Mouse (Mus musculus): ENCODE data around the gene Pik3r3. TPM values are rescaled to one million over a fixed set of nuclear protein-coding genes. Genes with fewer than 3 reads are reported as not detected.

Gene Pik3r3
- polyA plus RNA-seq (2016; fragmentation: Nextera tagmentation; extraction: Ambion mirVana): 51.2 and 55.1 TPM in 2 replicates

DNA sequence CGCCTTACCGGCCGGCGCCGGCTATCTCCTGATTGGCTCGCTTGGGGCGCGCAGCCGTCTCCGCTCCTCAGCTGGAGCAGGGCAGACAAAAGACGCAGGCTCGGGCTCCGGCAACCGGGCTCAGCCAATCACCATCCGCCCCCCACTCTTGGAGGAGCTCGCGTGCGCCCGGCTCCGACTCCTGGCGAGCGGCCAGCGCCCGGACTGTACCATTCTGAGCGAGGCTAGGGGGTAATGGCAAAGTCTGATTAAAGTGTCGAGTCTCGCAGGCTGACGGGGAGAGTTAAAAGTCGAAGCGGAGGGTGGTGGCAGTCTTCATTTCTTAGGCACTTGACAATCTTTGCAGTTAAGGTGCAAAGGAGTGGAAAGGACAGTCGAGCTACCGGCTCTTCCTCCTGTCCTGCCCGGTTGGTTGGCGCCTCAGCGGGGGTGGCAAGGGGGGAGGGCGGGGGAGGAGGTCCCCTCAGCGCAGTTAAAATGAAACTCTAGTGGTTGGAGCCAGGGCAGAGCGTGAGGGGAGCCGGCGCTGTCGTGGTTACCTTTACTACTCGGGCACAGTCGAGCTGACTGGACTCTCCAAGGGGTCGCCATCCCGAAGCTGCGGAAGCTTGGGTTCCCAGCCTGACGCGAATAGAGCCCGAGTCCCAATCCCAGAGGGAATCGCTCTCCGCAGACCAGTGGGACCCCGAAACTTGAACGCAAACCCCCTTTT lies at the start of gene Pik3r3:
Pik3r3 (plus strand) TSS at position 479 of the 712 bp plus-strand sequence.
- WGBS: under 1% methylated on average over 53 of the region's 53 CpGs
- H3K4me3 ChIP-seq: peak within 1 kb of the TSS; percentile 64
- peak; percentile 99 for ATAC-seq (ENCODE audit: insufficient number of reproducible peaks, insufficient read depth, low FRiP score, low TSS enrichment)

DNA sequence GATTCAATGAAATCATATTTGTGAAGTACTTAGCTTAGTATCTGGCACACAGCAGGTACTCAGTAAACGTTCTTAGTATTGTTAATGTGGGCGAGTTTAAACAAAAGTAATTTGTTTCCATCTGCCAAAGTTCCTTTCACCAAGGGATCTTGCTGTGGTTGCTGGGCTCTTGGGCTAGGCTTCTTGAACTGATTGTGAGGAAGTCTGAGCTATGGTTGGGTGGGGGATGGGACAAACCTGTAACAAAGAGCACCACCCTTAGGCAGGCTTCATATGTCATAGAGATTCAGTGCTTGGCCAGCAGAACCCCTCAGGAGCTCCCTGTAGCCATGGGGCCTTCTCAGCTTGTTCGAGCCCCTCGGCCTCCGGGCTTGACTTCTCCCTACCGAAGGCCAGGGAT lies 48.3 kb upstream of the Pik3r3 start, which contains the start of the genes 1700042G07Rik and Gm49337:
1700042G07Rik (plus strand) TSS at position 301 of the 400 bp plus-strand sequence.
Gm49337 (plus strand) TSS at position 313 of the 400 bp plus-strand sequence.
- H3K27ac ChIP-seq: no peak within 1 kb of the TSS
- no peaks in the 10 kb centered on the region for H3K27me3 ChIP-seq
- ATAC-seq (ENCODE audit: insufficient number of reproducible peaks, insufficient read depth, low FRiP score, low TSS enrichment): no peak
- H3K9me3 ChIP-seq: no peaks in the 10 kb centered on the region
- no peak within 1 kb of the TSS for H3K4me2 ChIP-seq (replicated peaks)
- 85% methylated on average over 6 of the region's 6 CpGs for WGBS
- no peaks in the 10 kb centered on the region for H3K36me3 ChIP-seq
- no peak within 1 kb of the TSS for H3K4me3 ChIP-seq
- peaks cover 24% of the 10 kb centered on the region for H3K4me1 ChIP-seq
- no peak within 1 kb of the TSS for H3K9ac ChIP-seq

More for the DNA sequence above, at the start of gene Pik3r3:
- H3K27ac ChIP-seq: peak within 1 kb of the TSS; percentile 99
- no peaks in the 10 kb centered on the region for H3K36me3 ChIP-seq
- H3K4me2 ChIP-seq (replicated peaks): peak within 1 kb of the TSS; percentile 72
- peak within 1 kb of the TSS; percentile 91 for H3K9ac ChIP-seq
- 0 out of 2 replicates have a peak, but pooled peaks cover 3% of the 10 kb centered on the region for H3K4me1 ChIP-seq
- H3K9me3 ChIP-seq: no peaks in the 10 kb centered on the region
- H3K27me3 ChIP-seq: no peaks in the 10 kb centered on the region

DNA sequence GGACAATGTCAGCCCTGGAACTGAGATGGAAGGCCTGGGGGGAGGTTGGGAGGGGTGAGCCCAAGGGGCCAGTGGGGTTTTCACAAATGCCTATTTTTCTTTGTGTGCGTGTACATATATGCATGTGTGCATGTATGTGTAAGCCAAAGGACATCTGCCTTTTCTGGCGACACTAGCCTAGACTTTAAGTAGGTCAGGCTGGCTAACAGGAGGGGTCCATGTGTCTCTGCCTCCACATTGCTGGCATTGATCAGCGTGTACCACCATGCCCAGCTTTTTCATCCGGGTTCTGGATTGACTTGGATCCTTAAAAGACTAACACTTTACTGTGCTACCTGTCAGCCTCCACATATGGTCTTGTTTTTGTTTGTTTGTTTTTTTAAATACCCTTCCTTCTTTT lies 47.7 kb upstream of the Pik3r3 start:
- no peaks in the 10 kb centered on the region for H3K27me3 ChIP-seq
- H3K4me1 ChIP-seq: peaks cover 24% of the 10 kb centered on the region
- no peak overlapping the region for H3K4me2 ChIP-seq (replicated peaks)
- H3K9me3 ChIP-seq: no peaks in the 10 kb centered on the region
- H3K27ac ChIP-seq: no peak overlapping the region
- WGBS: 74% methylated on average over 4 of the region's 4 CpGs
- H3K4me3 ChIP-seq: no peak overlapping the region
- no peaks in the 10 kb centered on the region for H3K36me3 ChIP-seq
- ATAC-seq (ENCODE audit: insufficient number of reproducible peaks, insufficient read depth, low FRiP score, low TSS enrichment): no peak
- H3K9ac ChIP-seq: no peak overlapping the region

- H3K4me2 ChIP-seq (replicated peaks): no peak overlapping the region
- no peaks in the 10 kb centered on the region for H3K36me3 ChIP-seq
- no peak for ATAC-seq (ENCODE audit: insufficient number of reproducible peaks, insufficient read depth, low FRiP score, low TSS enrichment)
- no peaks in the 10 kb centered on the region for H3K27me3 ChIP-seq
- no peak overlapping the region for H3K27ac ChIP-seq
- no peak overlapping the region for H3K4me3 ChIP-seq
- peaks cover 24% of the 10 kb centered on the region for H3K4me1 ChIP-seq
- WGBS: 40% methylated on average over 6 of the region's 6 CpGs
- no peak overlapping the region for H3K9ac ChIP-seq
- no peaks in the 10 kb centered on the region for H3K9me3 ChIP-seq
Observed at GRCm38 (mm10) chr4:116174466-116175116, 46.8 kb upstream of the Pik3r3 start.

- H3K27me3 ChIP-seq: no peaks in the 10 kb centered on the region
- ATAC-seq (ENCODE audit: insufficient number of reproducible peaks, insufficient read depth, low FRiP score, low TSS enrichment): no peak
- H3K4me3 ChIP-seq: no peak overlapping the region
- H3K9me3 ChIP-seq: no peaks in the 10 kb centered on the region
- H3K4me2 ChIP-seq (replicated peaks): no peak overlapping the region
- H3K27ac ChIP-seq: no peak overlapping the region
- H3K36me3 ChIP-seq: no peaks in the 10 kb centered on the region
- H3K4me1 ChIP-seq: peaks cover 24% of the 10 kb centered on the region
- H3K9ac ChIP-seq: no peak overlapping the region
Observed at GRCm38 (mm10) chr4:116175136-116175535, 46.3 kb upstream of the Pik3r3 start.

DNA sequence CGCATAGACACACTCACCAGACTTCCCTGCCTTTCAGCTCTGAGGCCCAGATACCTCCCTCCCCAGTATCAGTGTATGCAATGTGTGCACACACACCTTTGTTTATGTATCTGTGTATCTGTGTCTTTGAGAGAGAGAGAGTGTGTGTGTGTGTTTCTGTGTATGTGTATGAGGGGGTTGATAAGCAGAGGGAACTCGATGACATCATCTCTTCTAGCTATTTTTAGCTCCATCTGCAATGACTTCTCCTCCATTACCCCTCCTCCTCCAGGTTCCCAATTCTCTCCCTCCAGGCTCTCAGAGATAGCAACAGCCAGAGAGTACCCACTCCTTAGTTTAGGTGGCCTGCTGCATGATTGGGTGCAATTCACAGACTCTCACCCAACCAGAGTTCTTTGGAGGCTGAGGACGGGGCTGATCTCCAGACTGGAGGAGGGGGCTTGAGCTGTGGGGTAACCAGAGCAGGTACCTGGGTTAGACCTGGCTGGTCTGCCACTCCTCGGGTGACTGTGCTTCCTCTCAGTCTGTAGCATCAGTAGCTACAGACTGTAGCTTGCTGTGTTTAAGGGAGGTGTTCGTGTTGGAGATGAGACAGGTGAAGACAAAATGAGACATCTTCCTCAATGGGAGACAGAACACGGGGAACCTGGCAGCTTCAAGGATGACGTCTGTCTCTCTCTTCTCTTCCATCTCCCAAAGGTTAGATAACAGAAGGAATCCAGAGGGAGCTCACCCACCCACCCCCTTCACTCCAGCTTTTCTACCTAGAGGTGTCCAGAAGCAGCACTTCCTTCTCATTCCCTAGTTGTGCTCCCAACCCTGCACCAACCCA lies 45.5 kb upstream of the Pik3r3 start:
- Histone ChIP-seq H3K4me3 (no peak overlapping the region), H3K9me3 (no peaks in the 10 kb centered on the region), H3K27ac (peak overlapping the region; percentile 60), H3K4me2 (replicated peaks) (peak overlapping the region; percentile 39; the same call in 1 of the 2 replicates), H3K36me3 (no peaks in the 10 kb centered on the region), H3K4me1 (peaks cover 24% of the 10 kb centered on the region), H3K9ac (no peak overlapping the region), H3K27me3 (no peaks in the 10 kb centered on the region)
- ATAC-seq (ENCODE audit: insufficient number of reproducible peaks, insufficient read depth, low FRiP score, low TSS enrichment): peak; percentile 43; the same call in 1 of the 2 replicates
- WGBS: 66% methylated on average over 7 of the region's 7 CpGs

DNA sequence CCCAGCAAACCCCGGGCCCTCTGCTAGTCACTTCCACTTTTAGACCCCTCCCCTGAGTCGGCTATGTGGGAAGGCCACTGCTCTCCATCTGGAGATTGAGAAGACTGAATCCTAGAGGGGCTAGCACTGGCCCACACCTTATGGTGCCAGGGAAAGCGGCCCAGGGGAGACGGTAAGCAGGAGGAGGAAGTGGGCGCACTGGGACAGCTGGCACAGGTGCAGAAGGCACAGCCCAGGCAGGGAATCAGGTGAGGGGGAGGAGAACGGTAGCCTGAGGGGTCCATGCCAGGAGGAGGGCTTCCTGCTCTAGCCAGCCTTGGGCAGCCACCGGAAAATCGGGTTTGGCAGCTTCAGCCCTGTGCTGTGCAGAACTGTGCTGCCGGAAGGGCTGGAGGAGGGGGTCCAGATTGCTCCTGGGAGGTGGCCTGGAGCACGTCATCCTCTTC lies 44.9 kb upstream of the Pik3r3 start:
- ATAC-seq (ENCODE audit: insufficient number of reproducible peaks, insufficient read depth, low FRiP score, low TSS enrichment): peak; percentile 72
- whole genome bisulfite sequencing: 15% methylated on average over 10 of the region's 10 CpGs
- H3K4me3 ChIP-seq: peak overlapping the region; percentile 14; the same call in 1 of the 2 replicates
- no peaks in the 10 kb centered on the region for H3K36me3 ChIP-seq
- peaks cover 24% of the 10 kb centered on the region for H3K4me1 ChIP-seq
- H3K9ac ChIP-seq: peak overlapping the region; percentile 33; the same call in 1 of the 2 replicates
- no peaks in the 10 kb centered on the region for H3K27me3 ChIP-seq
- no peaks in the 10 kb centered on the region for H3K9me3 ChIP-seq
- H3K27ac ChIP-seq: peak overlapping the region; percentile 60
- peak overlapping the region; percentile 39 for H3K4me2 ChIP-seq (replicated peaks)

DNA sequence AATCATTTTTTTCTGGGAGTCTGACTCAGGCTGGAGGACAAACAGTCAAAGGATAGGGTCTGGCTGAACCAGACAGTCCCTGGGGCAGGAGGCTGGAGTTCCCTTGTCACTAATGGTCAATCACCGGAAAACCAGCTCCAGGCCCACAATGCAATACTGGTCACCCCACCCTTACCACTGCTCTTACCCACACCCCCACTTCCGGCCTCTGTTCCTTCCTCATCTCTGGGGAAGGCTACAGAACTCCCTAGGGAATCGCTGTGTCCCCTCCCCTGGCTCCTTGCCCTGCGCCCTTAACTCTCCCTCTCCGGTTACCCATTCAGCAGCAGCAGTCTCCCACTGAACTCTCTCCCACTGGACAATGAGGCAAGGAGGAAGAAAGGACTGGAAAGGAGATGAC lies 44.3 kb upstream of the Pik3r3 start:
- no peak for ATAC-seq (ENCODE audit: insufficient number of reproducible peaks, insufficient read depth, low FRiP score, low TSS enrichment)
- Histone ChIP-seq H3K9me3 (no peaks in the 10 kb centered on the region), H3K9ac (no peak overlapping the region), H3K27ac (peak overlapping the region; percentile 54), H3K4me1 (peaks cover 27% of the 10 kb centered on the region), H3K36me3 (no peaks in the 10 kb centered on the region), H3K4me3 (no peak overlapping the region), H3K27me3 (no peaks in the 10 kb centered on the region), H3K4me2 (replicated peaks) (peak overlapping the region; percentile 39)
- 16% methylated on average over 5 of the region's 5 CpGs for WGBS

DNA sequence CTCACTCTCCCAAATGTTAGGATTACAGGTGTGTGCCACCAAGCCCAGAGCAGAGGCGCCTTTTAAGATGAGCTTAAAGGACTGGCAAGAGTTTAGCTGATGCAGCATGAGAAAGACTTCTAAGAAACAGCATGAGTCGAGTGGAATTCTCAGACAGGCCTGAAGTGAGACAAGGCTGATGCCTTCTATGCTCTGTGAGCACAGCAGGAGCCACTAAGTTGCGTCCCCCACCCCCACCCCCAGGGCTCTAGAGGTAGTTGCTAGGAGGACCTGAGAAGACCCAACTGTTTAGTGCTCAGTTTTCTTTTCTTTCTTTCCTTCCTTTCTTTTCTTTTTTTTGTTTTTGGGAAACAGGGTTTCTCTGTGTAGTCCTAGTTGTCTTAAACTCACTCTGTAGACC lies 39.3 kb upstream of the Pik3r3 start:
- Histone ChIP-seq H3K27ac (no peak overlapping the region), H3K4me2 (replicated peaks) (no peak overlapping the region), H3K36me3 (no peaks in the 10 kb centered on the region), H3K4me3 (no peak overlapping the region), H3K4me1 (peaks cover 13% of the 10 kb centered on the region), H3K9ac (no peak overlapping the region), H3K27me3 (no peaks in the 10 kb centered on the region), H3K9me3 (no peaks in the 10 kb centered on the region)
- no peak for ATAC-seq (ENCODE audit: insufficient number of reproducible peaks, insufficient read depth, low FRiP score, low TSS enrichment)
- WGBS: 36% methylated on average over 3 of the region's 3 CpGs

GRCm38 (mm10) chr4:116182745-116183144 lies 38.7 kb upstream of the Pik3r3 start:
- WGBS: 3% methylated on average over 12 of the region's 12 CpGs
- Histone ChIP-seq H3K9ac (no peak overlapping the region), H3K4me1 (peaks cover 7% of the 10 kb centered on the region; the same call in 1 of the 2 replicates), H3K9me3 (no peaks in the 10 kb centered on the region), H3K4me2 (replicated peaks) (peak overlapping the region; percentile 40), H3K36me3 (no peaks in the 10 kb centered on the region), H3K27me3 (no peaks in the 10 kb centered on the region), H3K27ac (no peak overlapping the region), H3K4me3 (peak overlapping the region; percentile 13; the same call in 1 of the 2 replicates)
- no peak for ATAC-seq (ENCODE audit: insufficient number of reproducible peaks, insufficient read depth, low FRiP score, low TSS enrichment)

DNA sequence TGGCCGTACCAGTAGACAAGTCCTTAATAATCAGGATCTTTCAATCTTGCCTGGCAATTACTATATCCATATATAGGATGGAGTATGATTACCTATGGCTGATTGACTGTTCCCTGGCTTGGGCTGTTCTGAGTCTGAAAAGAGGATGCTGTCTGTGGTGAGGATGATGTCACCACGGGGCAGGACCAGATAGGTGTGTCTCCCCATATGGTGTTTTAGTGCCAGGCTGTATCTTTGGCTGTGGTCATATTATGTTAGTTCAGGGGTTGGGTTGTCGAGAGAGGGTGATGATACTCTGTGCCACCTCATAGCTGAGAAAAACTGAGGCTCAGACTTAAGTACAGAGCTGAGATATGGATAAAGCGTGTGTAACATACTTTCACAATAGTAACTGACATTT lies 36.3 kb upstream of the Pik3r3 start:
- Histone ChIP-seq H3K9ac (no peak overlapping the region), H3K36me3 (no peaks in the 10 kb centered on the region), H3K4me1 (peaks cover 7% of the 10 kb centered on the region; the same call in 1 of the 2 replicates), H3K27me3 (no peaks in the 10 kb centered on the region), H3K4me2 (replicated peaks) (no peak overlapping the region), H3K4me3 (no peak overlapping the region), H3K9me3 (no peaks in the 10 kb centered on the region), H3K27ac (no peak overlapping the region)
- no peak for ATAC-seq (ENCODE audit: insufficient number of reproducible peaks, insufficient read depth, low FRiP score, low TSS enrichment)
- 88% methylated on average over 4 of the region's 4 CpGs for WGBS
